Mouse (Mus musculus): ENCODE results near the gene Pcp4. TPM values are rescaled to one million over a fixed set of nuclear protein-coding genes. Genes with fewer than 3 reads are reported as not detected.

Gene Pcp4
- polyA plus RNA-seq, 1 experiment from 2014 or later = 19.6 TPM

DNA sequence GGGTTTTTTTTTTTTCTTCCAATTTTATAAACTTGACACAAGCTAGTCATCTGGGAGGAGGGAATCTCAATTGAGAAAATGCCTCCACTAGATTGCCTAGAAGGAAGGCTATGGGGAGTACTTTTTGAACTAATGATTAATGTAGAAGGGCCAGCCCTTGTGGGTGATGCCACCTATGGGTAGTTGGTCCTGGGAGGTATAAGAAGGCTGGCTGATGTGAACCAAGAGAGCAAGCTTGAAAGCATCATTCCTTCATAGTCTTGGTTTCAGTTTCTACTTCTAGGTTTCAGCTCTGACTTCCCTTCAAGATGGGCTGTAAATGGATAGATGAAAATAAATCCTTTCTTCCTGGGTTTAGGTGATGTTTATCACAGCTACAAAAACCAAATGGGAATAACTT, 13.3 kb upstream of the Pcp4 start:
- H3K27ac ChIP-seq = no peak overlapping the region
- H3K4me1 ChIP-seq = no peaks in the 10 kb centered on the region; the same call in 1 of the 2 replicates
- H3K27me3 ChIP-seq = no peaks in the 10 kb centered on the region
- H3K4me3 ChIP-seq = no peak overlapping the region
- H3K4me2 ChIP-seq (replicated peaks) = no peak overlapping the region
- H3K36me3 ChIP-seq = no peaks in the 10 kb centered on the region
- H3K9me3 ChIP-seq = no peaks in the 10 kb centered on the region
- H3K9ac ChIP-seq = no peak overlapping the region
- ATAC-seq (ENCODE audit: insufficient number of reproducible peaks, insufficient read depth, low FRiP score, low TSS enrichment) = no peak

DNA sequence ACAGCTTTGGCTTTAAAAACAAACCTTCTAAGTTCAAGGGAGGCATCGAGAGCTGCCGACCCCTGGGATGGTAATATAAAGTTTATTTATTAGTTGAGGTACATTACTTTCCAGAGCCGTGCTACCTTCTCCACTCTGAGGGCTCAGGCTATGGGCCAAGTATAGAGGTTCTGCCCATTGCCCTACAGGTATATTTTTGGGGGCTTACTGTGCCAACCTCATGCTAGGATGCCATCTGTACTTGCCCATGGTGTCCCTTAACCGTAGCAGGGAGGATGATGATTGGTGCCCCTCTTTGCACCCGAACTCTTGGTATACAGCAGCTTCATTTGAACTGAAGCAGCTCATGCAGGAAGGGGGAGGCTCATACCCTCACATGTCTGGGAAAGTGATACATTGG, 9.8 kb upstream of the Pcp4 start:
- Histone ChIP-seq H3K9ac (no peak overlapping the region), H3K27me3 (no peaks in the 10 kb centered on the region), H3K4me3 (no peak overlapping the region), H3K27ac (no peak overlapping the region), H3K36me3 (no peaks in the 10 kb centered on the region), H3K4me2 (replicated peaks) (no peak overlapping the region), H3K4me1 (no peaks in the 10 kb centered on the region; the same call in 1 of the 2 replicates), H3K9me3 (no peaks in the 10 kb centered on the region)
- WGBS = 84% methylated on average over 5 of the region's 5 CpGs
- no peak for ATAC-seq (ENCODE audit: insufficient number of reproducible peaks, insufficient read depth, low FRiP score, low TSS enrichment)

DNA sequence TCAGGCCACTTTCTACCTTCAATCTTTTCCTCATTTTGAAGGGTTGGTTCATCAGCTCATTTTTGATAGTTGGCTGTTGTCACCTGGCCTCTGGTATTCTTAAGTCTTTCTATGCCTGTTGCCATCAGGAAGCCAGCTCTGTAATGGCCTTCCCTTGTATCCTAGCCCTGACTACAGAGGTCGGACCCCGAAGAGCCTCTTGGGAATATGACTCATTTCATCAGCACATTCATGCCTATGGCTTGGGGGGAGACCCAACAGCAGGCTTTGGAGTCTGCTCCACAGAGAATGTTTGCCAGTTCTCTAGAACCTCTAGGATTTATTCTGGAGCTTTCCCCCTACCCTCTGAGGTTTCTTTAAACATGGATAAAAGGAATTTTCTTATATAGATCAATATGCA, 8.1 kb upstream of the Pcp4 start:
- no peak for ATAC-seq (ENCODE audit: insufficient number of reproducible peaks, insufficient read depth, low FRiP score, low TSS enrichment)
- no peak overlapping the region for H3K27ac ChIP-seq
- H3K9ac ChIP-seq = no peak overlapping the region
- H3K27me3 ChIP-seq = no peaks in the 10 kb centered on the region
- no peaks in the 10 kb centered on the region for H3K4me1 ChIP-seq
- H3K4me3 ChIP-seq = no peak overlapping the region
- 82% methylated on average over 2 of the region's 2 CpGs for WGBS
- H3K36me3 ChIP-seq = no peaks in the 10 kb centered on the region
- no peak overlapping the region for H3K4me2 ChIP-seq (replicated peaks)
- H3K9me3 ChIP-seq = no peaks in the 10 kb centered on the region

DNA sequence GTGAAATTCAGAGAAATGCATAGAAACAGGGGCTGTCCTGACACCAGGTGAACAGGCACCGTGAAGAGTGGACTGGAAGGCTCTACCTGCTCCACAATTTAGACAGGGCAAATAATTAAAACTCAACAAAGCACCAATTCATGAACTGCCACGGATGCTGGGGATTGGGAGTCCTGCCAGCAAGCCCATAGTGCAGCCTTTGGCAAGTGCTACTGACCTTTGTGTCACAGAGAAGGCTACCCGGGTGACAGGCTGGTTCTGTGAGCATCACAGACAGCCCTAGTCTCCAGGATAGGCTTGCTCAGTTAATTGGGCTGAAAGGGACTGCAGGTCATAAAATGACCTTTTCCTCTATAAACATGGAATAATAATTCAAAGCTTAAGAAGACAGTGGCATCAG, 6.6 kb upstream of the Pcp4 start:
- Histone ChIP-seq H3K4me2 (replicated peaks) (no peak overlapping the region), H3K27me3 (no peaks in the 10 kb centered on the region), H3K4me3 (no peak overlapping the region), H3K9ac (no peak overlapping the region), H3K27ac (no peak overlapping the region), H3K9me3 (no peaks in the 10 kb centered on the region), H3K4me1 (no peaks in the 10 kb centered on the region), H3K36me3 (no peaks in the 10 kb centered on the region)
- WGBS = 48% methylated on average over 3 of the region's 3 CpGs
- ATAC-seq (ENCODE audit: insufficient number of reproducible peaks, insufficient read depth, low FRiP score, low TSS enrichment) = no peak

DNA sequence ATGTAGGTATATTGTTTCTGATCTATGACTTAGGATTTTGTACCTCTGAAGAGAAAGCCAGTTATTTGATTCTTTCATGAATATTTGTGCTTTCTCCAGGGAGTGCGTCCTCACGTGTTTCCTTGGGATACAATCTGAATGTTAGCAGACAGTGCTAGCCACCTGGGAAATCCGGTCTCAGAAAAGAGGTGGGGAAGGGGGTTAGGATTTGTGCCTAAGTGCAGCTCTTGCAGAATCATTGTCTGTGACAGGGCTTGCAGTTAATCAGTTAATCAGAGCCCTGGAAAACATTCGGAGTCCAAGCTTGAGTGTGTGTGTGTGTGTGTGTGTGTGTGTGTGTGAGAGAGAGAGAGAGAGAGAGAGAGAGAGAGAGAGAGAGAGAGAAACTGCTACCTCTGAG, 605 bp downstream of the Pcp4 start:
- no peak for ATAC-seq (ENCODE audit: insufficient number of reproducible peaks, insufficient read depth, low FRiP score, low TSS enrichment)
- no peak overlapping the region for H3K27ac ChIP-seq
- no peak overlapping the region for H3K9ac ChIP-seq
- H3K9me3 ChIP-seq = no peaks in the 10 kb centered on the region
- H3K36me3 ChIP-seq = no peaks in the 10 kb centered on the region
- peaks cover 8% of the 10 kb centered on the region for H3K4me1 ChIP-seq
- H3K27me3 ChIP-seq = peaks cover 3% of the 10 kb centered on the region; the same call in 1 of the 2 replicates
- 51% methylated on average over 4 of the region's 4 CpGs for WGBS
- no peak overlapping the region for H3K4me2 ChIP-seq (replicated peaks)
- no peak overlapping the region for H3K4me3 ChIP-seq

DNA sequence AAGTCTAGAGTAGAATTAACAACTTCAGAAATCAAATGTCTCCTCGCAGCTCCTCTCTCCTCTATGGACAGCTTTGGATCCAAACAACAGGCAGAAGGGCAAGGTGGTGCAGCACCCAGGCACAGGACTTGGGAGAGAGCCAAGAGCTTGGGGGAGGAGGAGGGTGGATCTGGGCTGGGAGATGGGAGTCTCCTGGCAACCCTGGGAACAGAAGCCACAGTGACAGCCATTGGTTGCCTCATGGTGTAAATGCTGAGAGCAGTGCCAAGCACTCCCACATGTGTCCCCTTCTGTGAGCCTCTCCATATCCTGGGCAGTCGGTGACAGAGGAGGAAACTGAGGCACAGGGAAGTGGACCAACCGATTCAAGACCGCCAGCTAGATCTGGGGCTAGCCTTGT, 1.3 kb downstream of the Pcp4 start:
- WGBS = 81% methylated on average over 4 of the region's 4 CpGs
- H3K27me3 ChIP-seq = peaks cover 3% of the 10 kb centered on the region; the same call in 1 of the 2 replicates
- ATAC-seq (ENCODE audit: insufficient number of reproducible peaks, insufficient read depth, low FRiP score, low TSS enrichment) = no peak

DNA sequence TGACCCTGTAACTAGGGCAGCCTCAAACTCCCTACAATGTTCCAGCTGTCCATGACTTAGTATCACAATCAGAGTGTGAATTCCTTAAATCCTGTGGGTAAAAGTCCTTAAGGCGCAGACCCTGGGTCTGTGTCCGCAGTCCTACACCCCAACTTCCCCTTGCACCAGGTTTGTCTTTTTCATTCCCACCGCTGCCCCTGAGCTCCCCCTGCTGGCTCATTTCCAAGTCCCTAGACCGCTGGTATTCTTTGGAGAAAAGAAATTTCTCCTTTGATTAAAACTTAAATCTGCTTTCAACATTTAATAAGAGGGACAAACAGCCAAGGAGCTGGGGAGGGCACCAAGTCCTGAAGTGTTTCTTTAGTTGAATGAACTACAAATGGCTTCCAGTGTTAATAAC, 2.2 kb downstream of the Pcp4 start:
- H3K4me1 ChIP-seq = peaks cover 8% of the 10 kb centered on the region
- H3K27me3 ChIP-seq = peaks cover 3% of the 10 kb centered on the region; the same call in 1 of the 2 replicates
- no peaks in the 10 kb centered on the region for H3K36me3 ChIP-seq
- H3K9ac ChIP-seq = no peak overlapping the region
- WGBS = 48% methylated on average over 4 of the region's 4 CpGs
- H3K4me2 ChIP-seq (replicated peaks) = no peak overlapping the region
- no peak for ATAC-seq (ENCODE audit: insufficient number of reproducible peaks, insufficient read depth, low FRiP score, low TSS enrichment)
- H3K4me3 ChIP-seq = no peak overlapping the region
- no peaks in the 10 kb centered on the region for H3K9me3 ChIP-seq
- H3K27ac ChIP-seq = no peak overlapping the region

More for the DNA sequence above, 1.3 kb downstream of the Pcp4 start:
- Histone ChIP-seq H3K4me2 (replicated peaks) (no peak overlapping the region), H3K4me1 (peaks cover 8% of the 10 kb centered on the region), H3K4me3 (no peak overlapping the region), H3K36me3 (no peaks in the 10 kb centered on the region), H3K9me3 (no peaks in the 10 kb centered on the region), H3K9ac (no peak overlapping the region), H3K27ac (no peak overlapping the region)

DNA sequence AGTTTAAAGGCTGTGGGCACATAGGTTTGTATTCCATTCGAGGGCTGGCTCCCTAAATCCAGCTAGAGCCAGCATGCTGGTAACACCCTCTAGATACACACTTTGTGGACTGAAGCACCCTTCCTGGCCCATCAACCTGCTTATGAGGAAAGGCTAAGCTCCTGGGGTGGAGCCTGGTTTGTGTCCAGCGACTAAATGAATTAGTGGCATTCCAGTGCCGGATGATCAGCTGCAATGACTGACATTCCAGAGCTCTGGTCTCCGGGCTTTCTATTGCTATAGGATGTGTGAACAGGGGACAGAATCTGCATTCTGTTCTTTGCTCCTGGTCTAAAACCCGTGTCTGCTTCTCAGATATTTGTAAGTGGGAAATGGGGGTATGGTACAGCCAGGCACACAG, 5.0 kb downstream of the Pcp4 start:
- Histone ChIP-seq H3K27me3 (peaks cover 3% of the 10 kb centered on the region; the same call in 1 of the 2 replicates), H3K27ac (no peak overlapping the region), H3K36me3 (no peaks in the 10 kb centered on the region), H3K4me3 (no peak overlapping the region), H3K4me1 (peaks cover 8% of the 10 kb centered on the region), H3K9ac (no peak overlapping the region), H3K9me3 (no peaks in the 10 kb centered on the region), H3K4me2 (replicated peaks) (no peak overlapping the region)
- 38% methylated on average over 5 of the region's 5 CpGs for WGBS
- no peak for ATAC-seq (ENCODE audit: insufficient number of reproducible peaks, insufficient read depth, low FRiP score, low TSS enrichment)

DNA sequence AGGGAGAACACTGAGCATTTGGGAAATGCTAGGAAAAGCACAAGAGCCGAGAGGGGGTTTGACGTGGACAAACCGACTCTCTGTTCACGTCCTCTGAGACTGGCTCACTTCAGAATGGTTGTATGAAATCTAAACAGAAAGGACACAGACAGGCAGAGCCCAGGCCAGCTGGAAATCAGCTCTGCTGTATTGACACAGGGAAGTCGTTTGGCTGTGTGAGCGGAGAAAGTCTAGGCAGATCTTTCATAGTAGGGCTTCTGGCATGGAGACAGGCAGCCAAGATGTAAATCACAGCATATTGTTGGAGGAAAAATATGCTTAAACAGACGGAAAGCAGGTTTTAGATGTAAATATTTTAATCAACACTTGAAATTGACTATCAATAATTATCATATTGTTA, 5.4 kb downstream of the Pcp4 start:
- H3K4me1 ChIP-seq = peaks cover 8% of the 10 kb centered on the region
- no peaks in the 10 kb centered on the region for H3K9me3 ChIP-seq
- WGBS = 34% methylated on average over 7 of the region's 7 CpGs
- no peak overlapping the region for H3K27ac ChIP-seq
- H3K4me3 ChIP-seq = no peak overlapping the region
- no peak overlapping the region for H3K4me2 ChIP-seq (replicated peaks)
- H3K9ac ChIP-seq = no peak overlapping the region
- H3K36me3 ChIP-seq = no peaks in the 10 kb centered on the region
- ATAC-seq (ENCODE audit: insufficient number of reproducible peaks, insufficient read depth, low FRiP score, low TSS enrichment) = no peak
- peaks cover 3% of the 10 kb centered on the region; the same call in 1 of the 2 replicates for H3K27me3 ChIP-seq

DNA sequence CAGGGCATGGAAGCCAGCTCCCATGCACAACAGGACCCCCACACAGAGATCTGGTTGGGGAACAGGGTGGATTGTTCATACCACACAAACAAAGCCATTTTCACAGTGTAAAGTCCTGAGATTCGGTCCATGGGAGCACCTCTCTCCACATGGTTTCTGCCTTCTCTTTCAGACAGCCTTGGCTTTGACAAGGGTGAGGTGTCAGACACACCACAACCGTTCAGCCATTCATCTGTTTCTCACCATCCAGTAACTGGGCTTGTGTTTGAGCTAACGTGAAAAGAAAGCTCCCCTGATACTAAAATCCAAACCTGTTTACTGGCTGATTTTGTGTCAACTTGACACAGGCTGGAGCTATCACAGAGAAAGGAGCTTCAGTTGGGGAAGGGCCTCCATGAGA, 6.8 kb downstream of the Pcp4 start:
- H3K27ac ChIP-seq = no peak overlapping the region
- H3K4me3 ChIP-seq = no peak overlapping the region
- ATAC-seq (ENCODE audit: insufficient number of reproducible peaks, insufficient read depth, low FRiP score, low TSS enrichment) = no peak
- H3K9me3 ChIP-seq = no peaks in the 10 kb centered on the region
- no peak overlapping the region for H3K4me2 ChIP-seq (replicated peaks)
- no peaks in the 10 kb centered on the region for H3K27me3 ChIP-seq
- no peak overlapping the region for H3K9ac ChIP-seq
- no peaks in the 10 kb centered on the region for H3K36me3 ChIP-seq
- peaks cover 8% of the 10 kb centered on the region for H3K4me1 ChIP-seq
- 75% methylated on average over 3 of the region's 3 CpGs for WGBS

DNA sequence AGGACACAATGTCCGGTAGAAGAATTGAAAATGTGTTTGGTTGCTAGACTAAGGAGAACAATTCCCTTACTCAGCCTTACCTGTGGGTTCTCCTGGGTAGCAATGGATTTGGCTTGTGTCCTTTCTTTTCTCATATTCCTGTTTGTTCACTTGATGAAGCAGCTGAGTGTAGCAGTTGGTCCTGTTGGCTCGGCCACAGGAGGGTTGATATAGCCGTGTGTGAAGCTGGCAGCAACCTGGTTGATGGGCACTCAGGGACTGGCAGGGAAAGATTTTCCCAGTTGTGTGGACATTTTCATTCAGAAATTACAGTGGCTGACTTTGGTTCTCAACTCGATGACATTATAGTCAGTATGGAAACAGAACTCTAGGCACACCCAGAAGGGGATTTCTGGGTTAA, 14.4 kb downstream of the Pcp4 start:
- WGBS = 88% methylated on average over 4 of the region's 4 CpGs
- no peak overlapping the region for H3K9ac ChIP-seq
- H3K36me3 ChIP-seq = no peaks in the 10 kb centered on the region
- H3K27me3 ChIP-seq = no peaks in the 10 kb centered on the region
- no peak overlapping the region for H3K4me3 ChIP-seq
- no peaks in the 10 kb centered on the region for H3K4me1 ChIP-seq
- H3K9me3 ChIP-seq = no peaks in the 10 kb centered on the region
- H3K27ac ChIP-seq = no peak overlapping the region
- ATAC-seq (ENCODE audit: insufficient number of reproducible peaks, insufficient read depth, low FRiP score, low TSS enrichment) = no peak
- no peak overlapping the region for H3K4me2 ChIP-seq (replicated peaks)

DNA sequence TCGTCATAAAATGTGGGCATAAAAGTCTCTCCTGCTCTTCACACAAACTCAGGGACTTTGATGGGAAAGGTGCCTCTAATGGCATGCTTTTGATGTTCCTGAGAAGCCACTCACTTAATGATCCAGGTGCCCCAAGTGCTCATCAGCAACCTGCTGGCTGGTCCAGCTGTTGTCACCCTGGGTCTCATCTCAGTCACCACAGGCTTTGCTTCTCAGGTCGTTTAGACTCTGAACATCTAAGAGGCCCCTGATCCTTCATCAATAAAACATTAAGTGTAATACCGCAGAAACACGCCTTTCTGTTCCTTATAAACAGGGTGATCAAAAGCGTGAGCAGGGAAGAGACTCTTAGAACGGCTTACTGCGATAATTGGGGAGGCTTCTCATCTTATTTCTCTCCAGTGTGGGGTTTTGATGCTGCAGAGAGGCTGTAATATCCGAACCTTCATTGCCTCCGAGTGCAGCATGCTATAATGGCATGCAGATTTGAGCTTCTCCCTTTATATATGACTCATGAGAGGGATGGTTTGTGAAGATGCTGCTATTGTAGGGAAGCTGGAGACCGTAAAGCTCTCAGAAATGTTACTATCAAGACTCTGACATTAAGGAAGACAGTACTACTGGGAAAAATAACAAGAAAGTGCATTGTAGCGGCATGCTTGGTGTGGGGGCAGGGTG, 19.7 kb downstream of the Pcp4 start:
- 77% methylated on average over 11 of the region's 11 CpGs for whole genome bisulfite sequencing
- Histone ChIP-seq H3K36me3 (no peaks in the 10 kb centered on the region), H3K4me3 (no peak overlapping the region), H3K4me2 (replicated peaks) (no peak overlapping the region), H3K27ac (no peak overlapping the region), H3K4me1 (no peaks in the 10 kb centered on the region), H3K9me3 (no peaks in the 10 kb centered on the region), H3K27me3 (no peaks in the 10 kb centered on the region; the same call in 1 of the 2 replicates), H3K9ac (no peak overlapping the region)
- no peak for ATAC-seq (ENCODE audit: insufficient number of reproducible peaks, insufficient read depth, low FRiP score, low TSS enrichment)

Data from embryonic facial prominence, embryonic 12.5 days (tissue).